Mouse (Mus musculus) heart, postnatal 0 days (tissue): Measurements from ENCODE around the gene Phyhd1.

ENCODE experiments used
- CTCF ChIP-seq: IDR thresholded peaks from 2 replicates; pipeline ENCODE4 v1.5.1; 2016; ENCODE audit warnings: antibody characterized with exemption, control low read depth, low read depth
- EP300 ChIP-seq: IDR thresholded peaks from 2 replicates; pipeline ENCODE4 v1.6.1; 2016; ENCODE audit warnings: antibody characterized with exemption, low read depth

DNA sequence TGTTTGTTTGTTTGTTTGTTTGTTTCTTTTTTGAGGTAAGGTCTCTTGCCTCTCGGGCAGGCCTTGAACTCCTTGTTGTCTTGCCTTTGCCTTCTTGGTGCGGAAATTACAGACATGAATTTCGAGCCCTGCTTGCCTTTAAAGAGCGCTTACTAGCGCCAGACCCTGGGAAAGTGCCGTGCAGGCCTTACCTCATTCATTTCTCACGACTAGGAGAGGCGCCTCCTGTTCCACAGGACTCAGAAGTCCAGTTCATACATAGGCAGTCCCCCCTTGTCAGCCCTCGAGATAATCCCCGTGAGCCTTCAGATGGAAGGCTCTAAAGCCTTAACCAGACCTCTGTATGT lies 21.0 kb downstream of the Phyhd1 start:
- TF ChIP-seq CTCF, result no peak
- no peak for TF ChIP-seq EP300
